Mouse (Mus musculus): ENCODE data around the gene Isca1.

DNA sequence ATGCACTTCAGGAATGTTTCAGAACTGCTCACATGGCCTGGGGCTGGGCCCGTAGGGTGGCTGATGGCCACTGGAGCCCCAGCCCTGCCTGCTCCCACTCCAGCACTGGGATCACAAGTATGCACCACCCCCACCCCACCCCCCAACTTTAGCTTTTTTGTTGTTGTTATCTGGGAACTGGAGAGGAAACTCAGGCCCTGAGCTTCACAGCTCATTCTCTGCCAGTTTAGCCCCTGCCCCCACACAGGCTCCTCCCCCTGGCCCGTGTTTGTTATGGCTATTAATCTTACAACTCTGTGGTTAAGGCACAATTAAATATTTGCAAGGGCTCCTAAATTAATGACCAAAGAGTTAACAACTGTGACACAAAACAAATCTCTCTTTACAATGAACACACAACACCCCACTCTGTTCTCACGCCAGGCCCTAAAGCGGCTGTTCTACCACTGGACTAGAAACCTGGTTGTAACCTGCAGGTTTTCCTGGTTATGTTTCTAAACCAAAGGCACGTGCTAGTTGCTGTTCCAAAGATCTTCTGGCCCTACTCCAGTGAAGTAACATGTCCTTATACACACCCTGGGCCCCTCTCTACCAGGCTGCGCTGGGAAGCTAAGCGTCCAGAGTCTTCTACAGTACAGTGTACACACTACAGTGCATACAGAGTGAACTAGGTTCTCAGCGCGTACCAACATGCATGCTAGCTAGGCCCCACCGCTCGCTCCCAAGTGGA lies 2.7 kb downstream of the Isca1 start:
- TF ChIP-seq CTCF (IDR thresholded peaks at IDR 0.05; ENCODE audit: control insufficient read depth, insufficient read depth, low read length) (no peak), POLR2A (IDR thresholded peaks at IDR 0.05; ENCODE audit: borderline replicate concordance, control insufficient read depth, low read depth, low read length) (no peak)
